Mouse (Mus musculus): ENCODE results near the gene Gabrg3. TPM values are rescaled to one million over a fixed set of nuclear protein-coding genes. Genes with fewer than 3 reads are reported as not detected.
"Not testable (repeated sequence)": the region's sequence is repeated elsewhere in the genome, so short reads cannot be mapped to it uniquely, and the experiment has no call there.

Gabrg3 gene
- polyA plus RNA-seq, 1 experiment from 2014 or later: 7.5 TPM

DNA sequence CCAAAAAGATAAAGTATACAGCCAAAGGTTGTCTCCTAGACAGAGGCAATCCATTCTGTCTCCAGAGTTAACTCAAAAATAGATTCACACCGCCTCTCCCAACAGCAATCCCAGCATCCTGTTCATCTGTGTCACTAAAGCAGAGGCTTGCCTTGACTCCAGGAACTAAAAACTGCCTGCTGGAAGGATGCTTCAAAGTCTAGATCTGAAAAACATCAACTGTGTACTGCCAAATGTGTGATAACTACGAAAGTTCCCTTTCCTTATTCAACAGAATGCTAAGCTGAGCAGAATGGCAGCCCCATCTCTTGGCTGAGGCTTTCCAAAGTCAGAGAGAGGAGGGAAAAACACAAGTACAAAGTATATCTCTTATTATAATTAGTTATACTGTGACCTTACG is 90.3 kb downstream of the Gabrg3 start:
- no peak overlapping the region for H3K4me2 ChIP-seq
- no peaks in the 10 kb centered on the region for H3K4me1 ChIP-seq (replicated peaks)
- H3K36me3 ChIP-seq: no peaks in the 10 kb centered on the region
- no peaks in the 10 kb centered on the region for H3K27me3 ChIP-seq
- no peak overlapping the region for H3K4me3 ChIP-seq
- no peak for ATAC-seq (ENCODE audit: low FRiP score, low read depth)
- no peaks in the 10 kb centered on the region for H3K9me3 ChIP-seq
- no peak overlapping the region for H3K27ac ChIP-seq (replicated peaks)
- 90% methylated on average over 3 of the region's 3 CpGs for WGBS
- H3K9ac ChIP-seq: no peak overlapping the region

DNA sequence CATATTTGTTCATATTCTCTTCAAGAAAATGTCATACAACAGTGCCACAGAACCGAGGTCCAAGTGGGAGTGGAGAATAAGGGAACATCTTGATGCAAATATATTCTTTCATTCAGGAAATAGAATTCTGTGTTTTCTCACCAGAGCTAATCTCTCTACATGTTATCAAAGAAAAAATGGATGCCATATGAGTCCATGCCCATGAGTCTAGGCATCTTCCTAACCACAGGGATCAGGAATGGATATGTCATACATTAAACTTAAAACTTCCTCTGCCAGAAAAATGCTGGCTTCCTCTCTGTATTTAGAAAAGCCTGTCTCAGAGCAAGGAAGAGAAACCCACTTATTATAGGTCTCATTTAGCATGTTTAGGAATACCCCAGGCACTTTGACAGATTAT is 92.9 kb downstream of the Gabrg3 start:
- Histone ChIP-seq H3K36me3 (no peaks in the 10 kb centered on the region), H3K27me3 (no peaks in the 10 kb centered on the region), H3K4me2 (no peak overlapping the region), H3K9me3 (no peaks in the 10 kb centered on the region), H3K4me1 (replicated peaks) (no peaks in the 10 kb centered on the region), H3K27ac (replicated peaks) (no peak overlapping the region), H3K4me3 (no peak overlapping the region), H3K9ac (no peak overlapping the region)
- 87% methylated on average over 1 of the region's 1 CpGs for WGBS
- no peak for ATAC-seq (ENCODE audit: low FRiP score, low read depth)

DNA sequence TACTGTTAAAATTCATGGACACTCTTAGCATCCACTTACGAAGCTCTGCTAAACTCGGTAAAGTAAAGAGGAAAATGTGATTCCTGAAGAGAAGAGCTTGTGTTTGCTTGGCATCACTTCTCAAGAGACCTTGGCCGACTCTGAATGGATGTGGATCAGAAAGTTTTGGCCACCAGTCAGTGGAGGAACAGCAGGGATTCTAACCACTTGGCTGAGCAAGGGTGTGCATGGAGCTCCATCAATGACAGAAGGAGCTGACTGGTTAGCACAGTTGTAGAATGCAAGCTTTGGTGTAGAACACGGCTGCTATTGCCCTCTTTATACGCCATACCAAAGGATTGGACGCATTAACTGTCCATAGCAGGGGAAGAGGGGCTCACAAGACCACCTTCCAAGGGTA is 93.4 kb downstream of the Gabrg3 start:
- Histone ChIP-seq H3K9me3 (no peaks in the 10 kb centered on the region), H3K4me1 (replicated peaks) (no peaks in the 10 kb centered on the region), H3K36me3 (no peaks in the 10 kb centered on the region), H3K9ac (no peak overlapping the region), H3K4me2 (no peak overlapping the region), H3K27me3 (no peaks in the 10 kb centered on the region), H3K4me3 (no peak overlapping the region), H3K27ac (replicated peaks) (no peak overlapping the region)
- 87% methylated on average over 6 of the region's 6 CpGs for WGBS
- ATAC-seq (ENCODE audit: low FRiP score, low read depth): no peak

DNA sequence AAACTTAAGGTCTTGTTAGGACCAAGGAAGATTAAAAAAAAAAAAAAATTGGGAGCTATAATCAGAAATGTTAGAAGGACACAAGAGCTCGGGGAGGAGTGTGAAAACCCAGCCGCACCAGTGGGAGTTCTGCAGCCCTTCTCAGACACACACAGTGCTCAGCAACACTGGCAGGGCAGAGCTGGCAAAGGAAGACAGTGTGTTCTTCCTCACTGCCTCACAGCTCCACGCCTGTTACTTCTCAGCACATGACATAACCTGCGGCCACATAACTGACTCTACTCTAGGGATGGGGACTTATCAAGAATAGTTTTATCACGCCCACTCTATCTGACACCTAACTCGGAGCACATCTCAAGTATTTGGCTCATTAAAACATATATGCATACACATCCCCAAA is 103.8 kb downstream of the Gabrg3 start:
- ATAC-seq (ENCODE audit: low FRiP score, low read depth): no peak
- no peak overlapping the region for H3K4me2 ChIP-seq
- 88% methylated on average over 6 of the region's 6 CpGs for WGBS

DNA sequence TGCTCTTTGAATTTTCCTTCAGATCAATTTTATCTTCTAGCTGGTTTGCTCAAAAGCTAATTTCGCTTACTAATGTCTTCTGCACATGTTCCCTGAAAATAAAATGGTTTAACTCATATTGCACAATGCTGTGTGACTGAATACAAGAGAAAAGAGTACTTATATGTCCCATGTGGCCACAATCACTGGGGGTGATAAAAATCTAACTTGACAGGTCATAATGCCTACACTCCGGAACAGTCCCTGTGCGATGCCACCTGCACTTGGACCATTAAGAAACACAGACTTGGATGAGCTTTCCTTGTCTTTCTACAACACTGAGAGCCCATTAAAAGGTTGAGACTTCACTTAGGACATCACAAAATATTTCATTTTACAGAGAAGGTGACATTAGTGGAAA is 108.1 kb downstream of the Gabrg3 start:
- no peak overlapping the region for H3K27ac ChIP-seq (replicated peaks)
- H3K4me3 ChIP-seq: no peak overlapping the region
- WGBS: 83% methylated on average over 3 of the region's 3 CpGs
- H3K9me3 ChIP-seq: no peaks in the 10 kb centered on the region
- H3K9ac ChIP-seq: no peak overlapping the region
- no peak overlapping the region for H3K4me2 ChIP-seq
- H3K4me1 ChIP-seq (replicated peaks): no peaks in the 10 kb centered on the region
- no peaks in the 10 kb centered on the region for H3K27me3 ChIP-seq
- no peak for ATAC-seq (ENCODE audit: low FRiP score, low read depth)
- H3K36me3 ChIP-seq: no peaks in the 10 kb centered on the region

More for the DNA sequence above, 103.8 kb downstream of the Gabrg3 start:
- H3K4me1 ChIP-seq (replicated peaks): no peaks in the 10 kb centered on the region
- no peaks in the 10 kb centered on the region for H3K9me3 ChIP-seq
- no peak overlapping the region for H3K9ac ChIP-seq
- H3K27ac ChIP-seq (replicated peaks): no peak overlapping the region
- no peaks in the 10 kb centered on the region for H3K27me3 ChIP-seq
- H3K4me3 ChIP-seq: no peak overlapping the region
- H3K36me3 ChIP-seq: no peaks in the 10 kb centered on the region

DNA sequence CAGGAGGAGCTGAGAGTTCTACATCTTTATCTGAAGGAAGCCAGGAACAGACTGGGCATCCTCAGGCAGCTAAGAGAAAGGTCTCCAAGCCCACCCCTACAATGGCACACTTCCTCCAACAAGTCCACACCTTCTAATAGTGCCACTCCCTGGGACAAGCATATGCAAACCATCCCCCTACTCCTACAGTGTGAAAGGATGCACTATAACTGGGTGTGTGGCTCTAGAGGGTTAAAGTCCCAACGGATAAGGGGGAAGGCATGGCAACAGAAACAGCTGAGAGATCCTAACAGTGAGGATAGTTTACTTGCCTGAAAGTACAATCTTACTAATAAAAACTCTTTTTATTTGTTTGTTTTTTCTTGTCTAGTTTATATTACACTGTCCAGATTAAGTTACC is 126.8 kb downstream of the Gabrg3 start:
- H3K9ac ChIP-seq: no peak overlapping the region
- H3K36me3 ChIP-seq: no peaks in the 10 kb centered on the region
- H3K4me2 ChIP-seq: no peak overlapping the region
- no peaks in the 10 kb centered on the region for H3K4me1 ChIP-seq (replicated peaks)
- H3K27ac ChIP-seq (replicated peaks): no peak overlapping the region
- WGBS: 81% methylated on average over 1 of the region's 1 CpGs
- H3K27me3 ChIP-seq: no peaks in the 10 kb centered on the region
- no peak for ATAC-seq (ENCODE audit: low FRiP score, low read depth)
- H3K9me3 ChIP-seq: no peaks in the 10 kb centered on the region
- H3K4me3 ChIP-seq: no peak overlapping the region

DNA sequence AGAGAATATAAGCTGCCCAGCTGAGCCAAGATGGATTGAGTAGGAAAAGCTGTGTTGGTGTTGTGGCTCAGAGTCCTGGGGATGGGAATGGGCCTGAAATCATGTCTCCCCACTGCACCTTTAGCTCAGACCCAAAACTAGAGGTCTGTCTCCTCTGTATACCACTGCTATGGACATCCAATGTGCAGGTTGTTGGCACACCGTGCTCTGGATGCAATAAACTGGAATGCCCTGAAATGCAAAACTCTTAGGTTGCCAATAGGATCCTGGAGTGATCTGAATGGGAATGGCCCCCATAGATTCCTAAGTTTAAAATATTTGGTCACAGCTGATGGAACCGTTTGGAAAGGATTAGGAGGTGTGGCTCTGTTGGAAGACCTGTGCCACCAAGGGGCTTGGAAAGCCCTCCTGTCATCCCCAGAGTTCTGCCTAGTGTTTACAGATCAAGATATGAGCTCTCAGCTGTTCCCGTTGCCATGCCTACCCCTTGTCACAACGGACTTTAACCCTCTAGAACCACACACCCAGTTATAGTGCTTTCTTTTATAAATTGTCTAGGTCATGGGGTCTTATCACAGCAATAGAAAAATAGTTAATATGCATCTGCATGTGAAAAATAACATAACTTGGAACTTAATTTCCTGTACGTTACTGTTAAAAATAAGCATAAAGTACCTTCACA is 128.0 kb downstream of the Gabrg3 start:
- no peak overlapping the region for H3K4me3 ChIP-seq
- H3K27me3 ChIP-seq: no peaks in the 10 kb centered on the region
- no peak overlapping the region for H3K27ac ChIP-seq (replicated peaks)
- no peaks in the 10 kb centered on the region for H3K9me3 ChIP-seq
- H3K36me3 ChIP-seq: no peaks in the 10 kb centered on the region
- no peaks in the 10 kb centered on the region for H3K4me1 ChIP-seq (replicated peaks)
- no peak overlapping the region for H3K9ac ChIP-seq
- ATAC-seq (ENCODE audit: low FRiP score, low read depth): no peak
- 86% methylated on average over 5 of the region's 5 CpGs for WGBS
- no peak overlapping the region for H3K4me2 ChIP-seq

DNA sequence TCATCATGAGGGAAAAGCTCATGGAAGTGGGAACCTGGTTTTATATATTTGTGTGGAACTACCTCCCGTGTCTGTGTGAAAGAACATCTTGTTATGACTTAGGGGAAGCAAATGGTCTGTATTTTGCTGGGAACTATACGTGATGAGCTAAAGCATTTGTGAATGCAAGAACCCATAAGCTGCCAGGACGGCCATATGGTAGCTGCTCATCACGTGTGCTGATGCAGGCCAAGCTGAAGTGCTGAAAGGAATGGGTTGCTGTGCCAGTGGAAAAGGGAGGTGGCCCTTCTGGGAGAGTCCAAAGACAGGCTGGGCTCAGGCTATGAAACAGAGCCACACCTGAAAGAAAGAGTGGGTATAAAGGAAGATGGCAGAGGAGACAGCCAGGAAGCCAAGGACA is 143.0 kb downstream of the Gabrg3 start:
- no peaks in the 10 kb centered on the region for H3K36me3 ChIP-seq
- H3K4me3 ChIP-seq: no peak overlapping the region
- no peak for ATAC-seq (ENCODE audit: low FRiP score, low read depth)
- H3K9me3 ChIP-seq: no peaks in the 10 kb centered on the region
- H3K4me2 ChIP-seq: no peak overlapping the region
- H3K27me3 ChIP-seq: no peaks in the 10 kb centered on the region
- no peak overlapping the region for H3K9ac ChIP-seq
- WGBS: 83% methylated on average over 4 of the region's 4 CpGs
- H3K4me1 ChIP-seq (replicated peaks): no peaks in the 10 kb centered on the region
- H3K27ac ChIP-seq (replicated peaks): no peak overlapping the region

DNA sequence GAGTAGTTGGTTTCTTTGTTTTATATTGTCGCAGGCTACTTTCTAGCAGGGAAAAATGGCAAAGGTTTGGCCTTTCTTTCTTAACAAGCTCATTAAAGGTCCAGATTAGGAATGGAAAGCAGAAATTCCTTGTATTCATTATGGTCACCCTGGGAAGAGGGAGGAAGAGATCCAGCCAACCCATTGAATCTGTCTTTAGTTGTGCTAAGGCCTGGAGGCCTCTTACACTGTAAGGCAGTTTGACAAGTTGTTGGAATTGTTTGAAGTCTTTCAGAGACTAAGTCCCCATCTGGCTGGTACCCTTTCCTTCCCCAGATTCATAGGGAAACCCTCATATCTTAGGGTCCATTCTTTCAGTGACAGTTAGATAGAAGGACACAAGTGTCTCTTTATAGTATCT is 172.9 kb downstream of the Gabrg3 start:
- no peak overlapping the region for H3K4me3 ChIP-seq

DNA sequence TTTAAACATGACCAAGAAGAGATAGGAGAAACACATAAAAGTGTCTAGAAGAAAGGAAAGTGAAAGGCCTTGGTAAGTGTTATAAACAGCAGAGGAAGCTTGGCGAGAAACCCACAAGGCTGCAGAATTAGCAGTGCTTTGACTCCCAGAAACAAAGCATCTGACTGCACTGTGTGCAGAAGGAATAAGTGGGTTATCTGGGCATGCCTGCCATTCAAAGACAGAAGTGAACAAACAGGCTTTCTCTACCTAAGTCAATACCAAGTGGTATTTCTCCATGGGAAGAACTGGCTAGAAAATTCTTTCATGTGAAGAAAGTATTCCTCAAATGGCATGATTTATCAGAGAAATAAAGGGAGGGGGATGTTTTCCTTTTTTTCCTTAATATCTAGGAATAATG is 201.0 kb downstream of the Gabrg3 start:
- H3K27me3 ChIP-seq: no peaks in the 10 kb centered on the region
- 54% methylated on average over 1 of the region's 1 CpGs for WGBS
- H3K36me3 ChIP-seq: no peaks in the 10 kb centered on the region
- H3K4me2 ChIP-seq: no peak overlapping the region
- H3K9me3 ChIP-seq: no peaks in the 10 kb centered on the region
- no peak overlapping the region for H3K4me3 ChIP-seq
- no peak for ATAC-seq (ENCODE audit: low FRiP score, low read depth)
- no peak overlapping the region for H3K9ac ChIP-seq
- no peaks in the 10 kb centered on the region for H3K4me1 ChIP-seq (replicated peaks)
- no peak overlapping the region for H3K27ac ChIP-seq (replicated peaks)

More for the DNA sequence above, 172.9 kb downstream of the Gabrg3 start:
- Histone ChIP-seq H3K4me2 (no peak overlapping the region), H3K4me1 (replicated peaks) (no peaks in the 10 kb centered on the region), H3K27me3 (no peaks in the 10 kb centered on the region), H3K9ac (no peak overlapping the region), H3K27ac (replicated peaks) (no peak overlapping the region), H3K9me3 (no peaks in the 10 kb centered on the region), H3K36me3 (no peaks in the 10 kb centered on the region)
- WGBS: 56% methylated on average over 1 of the region's 1 CpGs
- no peak for ATAC-seq (ENCODE audit: low FRiP score, low read depth)

DNA sequence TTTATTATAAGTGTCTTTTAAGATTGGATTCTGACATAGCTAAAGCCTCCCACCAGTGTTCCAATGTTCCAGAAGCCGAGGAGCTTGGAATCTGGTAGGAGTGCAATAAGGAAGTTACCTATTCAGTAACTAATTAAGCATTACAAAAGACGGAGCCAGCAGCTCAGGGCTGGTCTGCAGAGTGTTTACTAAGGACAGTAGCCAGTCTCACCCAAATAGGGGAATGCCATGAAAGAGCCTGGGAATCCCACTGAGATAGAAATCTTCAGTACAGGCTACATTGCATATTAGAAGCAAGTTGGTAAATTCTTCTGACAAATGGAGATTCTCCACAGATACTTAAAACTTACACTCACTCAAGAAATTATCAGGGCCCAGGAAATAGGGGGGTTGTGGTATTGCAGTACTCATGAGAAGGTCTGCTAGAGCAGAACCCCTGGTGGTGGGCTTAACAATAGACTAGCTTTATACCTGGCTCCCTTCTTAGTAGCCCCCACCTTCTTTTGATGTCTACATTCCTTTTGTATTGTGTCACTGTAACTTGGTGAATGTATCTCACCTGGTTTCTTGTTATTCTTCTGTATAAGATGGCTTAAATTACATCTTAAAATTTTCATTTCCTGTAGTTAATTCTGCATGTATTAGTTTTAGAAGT is 211.0 kb downstream of the Gabrg3 start:
- not testable (repeated sequence) for H3K27me3 ChIP-seq; ATAC-seq (ENCODE audit: low FRiP score, low read depth)
- 45% methylated on average over 2 of the region's 2 CpGs for WGBS

DNA sequence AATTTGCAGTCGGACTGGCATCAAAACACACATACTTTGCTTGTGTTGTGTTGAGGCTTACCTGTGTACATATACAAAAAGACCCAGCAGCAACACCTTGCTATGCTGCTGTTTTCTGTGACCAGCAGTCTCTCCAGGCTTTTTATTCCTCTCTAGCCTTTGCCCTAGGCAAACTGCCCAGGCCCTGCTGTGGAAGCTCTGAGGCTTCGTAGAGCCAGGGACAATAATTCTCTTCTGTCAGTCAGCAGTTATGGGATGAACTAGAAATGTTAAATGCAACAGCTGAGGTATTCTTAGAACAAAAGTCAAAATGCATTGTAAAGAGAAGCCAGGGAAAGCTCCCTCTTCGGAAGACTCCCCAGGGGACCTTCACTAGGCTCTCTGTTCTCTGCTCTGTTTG is 220.1 kb downstream of the Gabrg3 start:
- Histone ChIP-seq H3K9me3 (no peaks in the 10 kb centered on the region), H3K4me3 (no peak overlapping the region), H3K9ac (no peak overlapping the region), H3K27ac (replicated peaks) (no peak overlapping the region), H3K4me2 (no peak overlapping the region), H3K4me1 (replicated peaks) (no peaks in the 10 kb centered on the region), H3K36me3 (no peaks in the 10 kb centered on the region), H3K27me3 (no peaks in the 10 kb centered on the region)
- WGBS: 46% methylated on average over 3 of the region's 3 CpGs
- ATAC-seq (ENCODE audit: low FRiP score, low read depth): no peak

More for the DNA sequence above, 211.0 kb downstream of the Gabrg3 start:
- H3K4me1 ChIP-seq (replicated peaks); H3K4me3 ChIP-seq; H3K27ac ChIP-seq (replicated peaks); H3K36me3 ChIP-seq; H3K9me3 ChIP-seq; H3K4me2 ChIP-seq; H3K9ac ChIP-seq: not testable (repeated sequence)

DNA sequence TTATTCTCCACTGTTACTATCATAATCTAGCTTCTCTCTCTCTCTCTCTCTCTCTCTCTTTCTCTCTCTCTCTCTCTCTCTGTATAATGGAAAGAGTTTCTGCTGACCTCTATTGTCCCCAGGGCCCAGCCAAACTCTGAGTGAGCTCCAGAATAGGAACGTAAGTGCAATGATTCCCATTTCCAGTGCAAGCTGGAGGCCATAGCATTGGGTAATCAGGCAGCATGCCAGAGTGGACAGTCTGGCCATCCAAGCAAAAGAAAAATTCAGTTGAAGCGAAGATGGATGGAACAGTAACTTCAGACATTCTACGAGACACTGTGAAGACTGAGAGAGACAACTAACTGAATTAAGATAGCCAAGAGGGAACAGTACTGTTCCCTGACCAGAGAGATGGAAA is 228.8 kb downstream of the Gabrg3 start:
- ATAC-seq (ENCODE audit: low FRiP score, low read depth): no peak
- Histone ChIP-seq H3K27me3 (no peaks in the 10 kb centered on the region), H3K27ac (replicated peaks) (no peak overlapping the region), H3K9me3 (no peaks in the 10 kb centered on the region), H3K36me3 (no peaks in the 10 kb centered on the region), H3K9ac (no peak overlapping the region), H3K4me2 (no peak overlapping the region), H3K4me1 (replicated peaks) (peaks cover 6% of the 10 kb centered on the region; the same call in 1 of the 2 replicates), H3K4me3 (no peak overlapping the region)
- WGBS: 89% methylated on average over 3 of the region's 3 CpGs
